ENCODE assay signal across 7 mouse cellular contexts in genomic region chr10:73821657-73822583, GRCm38 (mm10).
A peak's percentile ranks its signal among the peaks of the same experiment; 100 is the strongest.
DNase-seq lines count a peak whose midpoint lies in the region; ATAC-seq and TF ChIP-seq lines count a peak whose summit lies in the region.

No protein-coding gene starts in this region.

- WGBS in limb, embryonic 13.5 days = 37% methylated on average over 22 of the region's 22 CpGs
- 34% methylated on average over 22 of the region's 22 CpGs for WGBS in lung, adult 2 months
- 43% methylated on average over 22 of the region's 22 CpGs for WGBS in liver, embryonic 12.5 days (ENCODE audit: insufficient replicate concordance)

- H3K4me3 ChIP-seq in limb, embryonic 13.5 days = no peak overlapping the region
- H3K4me3 ChIP-seq in lung, adult 2 months (replicated peaks; ENCODE audit: extremely low read depth, low read depth, low read length) = no peak overlapping the region
- no peak overlapping the region for H3K4me3 ChIP-seq in liver, embryonic 12.5 days

- no peak overlapping the region; the same call in 1 of the 2 replicates for H3K9ac ChIP-seq in limb, embryonic 13.5 days
- no peak overlapping the region for H3K9ac ChIP-seq in liver, embryonic 12.5 days

- peaks cover 5% of the 10 kb centered on the region for H3K4me1 ChIP-seq in limb, embryonic 13.5 days
- no peaks in the 10 kb centered on the region for H3K4me1 ChIP-seq in lung, adult 2 months (ENCODE audit: control insufficient read depth, insufficient read depth, low read length)
- no peaks in the 10 kb centered on the region for H3K4me1 ChIP-seq in liver, embryonic 12.5 days

- no peak for TF ChIP-seq CTCF in lung, adult 2 months (IDR thresholded peaks at IDR 0.05; ENCODE audit: insufficient read depth, low read length)

- no peaks in the 10 kb centered on the region for H3K36me3 ChIP-seq in limb, embryonic 13.5 days
- no peaks in the 10 kb centered on the region for H3K36me3 ChIP-seq in liver, embryonic 12.5 days

- no peaks in the 10 kb centered on the region for H3K9me3 ChIP-seq in limb, embryonic 13.5 days
- no peaks in the 10 kb centered on the region for H3K9me3 ChIP-seq in liver, embryonic 12.5 days (replicated peaks)

- peak; percentile 58 for ATAC-seq in frontal cortex, adult (ENCODE audit: low TSS enrichment)
- no peak for ATAC-seq in limb, embryonic 13.5 days (ENCODE audit: low FRiP score, low read depth)
- no peak for ATAC-seq in liver, embryonic 12.5 days

- no peak overlapping the region for H3K27ac ChIP-seq in limb, embryonic 13.5 days
- H3K27ac ChIP-seq in liver, embryonic 12.5 days = no peak overlapping the region

- peak overlapping the region; percentile 38 for H3K4me2 ChIP-seq in limb, embryonic 13.5 days (replicated peaks)
- no peak overlapping the region for H3K4me2 ChIP-seq in liver, embryonic 12.5 days

- TF ChIP-seq POLR2A in lung, adult 2 months (IDR thresholded peaks at IDR 0.05; ENCODE audit: borderline replicate concordance, extremely low read depth, low read depth, low read length) = no peak

- peak; percentile 1 for DNase-seq in adrenal gland, postnatal 25 days
- DNase-seq in cerebellum, adult 8-10 months = peak; percentile 13
- peak; percentile 45 for DNase-seq in right cerebral cortex, postnatal 25 days
- DNase-seq in lung, adult 2 months = no peak

- peaks cover 8% of the 10 kb centered on the region for H3K27me3 ChIP-seq in limb, embryonic 13.5 days
- no peaks in the 10 kb centered on the region for H3K27me3 ChIP-seq in liver, embryonic 12.5 days (replicated peaks)
